Mouse (Mus musculus): ENCODE measurements around the gene Rpl6.
A peak's percentile ranks its signal among the peaks of the same experiment; 100 is the strongest.
"Not testable (repeated sequence)": the region's sequence is repeated elsewhere in the genome, so short reads cannot be mapped to it uniquely, and the experiment has no call there.

Gene Rpl6

GRCm38 (mm10) chr5:121196764-121197163, 7.5 kb upstream of the Rpl6 start:
- no peak for DNase-seq (ENCODE audit: low spot score in 2 of 2)

- no peak for DNase-seq (ENCODE audit: low spot score in 2 of 2)
Measured at GRCm38 (mm10) chr5:121197337-121197736, 6.9 kb upstream of the Rpl6 start.

GRCm38 (mm10) chr5:121198376-121198775, 5.9 kb upstream of the Rpl6 start:
- no peak for DNase-seq (ENCODE audit: low spot score in 2 of 2)

- no peak for DNase-seq (ENCODE audit: low spot score in 2 of 2)
Measured at GRCm38 (mm10) chr5:121201739-121202138, 2.5 kb upstream of the Rpl6 start.

- DNase-seq (ENCODE audit: low spot score in 2 of 2): no peak
Measured at GRCm38 (mm10) chr5:121202467-121202866, 1.8 kb upstream of the Rpl6 start.

GRCm38 (mm10) chr5:121205537-121206130, 1.4 kb downstream of the Rpl6 start:
- not testable (repeated sequence) for DNase-seq (ENCODE audit: low spot score in 2 of 2)

GRCm38 (mm10) chr5:121206540-121206939, 2.3 kb downstream of the Rpl6 start:
- DNase-seq (ENCODE audit: low spot score in 2 of 2): no peak

- no peak for DNase-seq (ENCODE audit: low spot score in 2 of 2)
Measured at GRCm38 (mm10) chr5:121206984-121207383, 2.7 kb downstream of the Rpl6 start.

GRCm38 (mm10) chr5:121209755-121210600, 5.7 kb downstream of the Rpl6 start:
- no peak for DNase-seq (ENCODE audit: low spot score in 2 of 2)

- DNase-seq (ENCODE audit: low spot score in 2 of 2): no peak
Measured at GRCm38 (mm10) chr5:121210601-121210924, 6.3 kb downstream of the Rpl6 start.

GRCm38 (mm10) chr5:121212108-121212507, 7.8 kb downstream of the Rpl6 start:
- DNase-seq (ENCODE audit: low spot score in 2 of 2): no peak

GRCm38 (mm10) chr5:121214707-121215106, 10.4 kb downstream of the Rpl6 start:
- no peak for DNase-seq (ENCODE audit: low spot score in 2 of 2)

GRCm38 (mm10) chr5:121215380-121216125, 11.3 kb downstream of the Rpl6 start:
- peak; percentile 81 to 88 for DNase-seq (ENCODE audit: low spot score in 2 of 2)

- DNase-seq (ENCODE audit: low spot score in 2 of 2): no peak
Measured at GRCm38 (mm10) chr5:121216126-121216446, 11.8 kb downstream of the Rpl6 start.

- DNase-seq (ENCODE audit: low spot score in 2 of 2): not testable (repeated sequence)
Measured at GRCm38 (mm10) chr5:121216584-121217312, 12.5 kb downstream of the Rpl6 start.

- DNase-seq (ENCODE audit: low spot score in 2 of 2): no peak
Measured at GRCm38 (mm10) chr5:121217313-121217634, 13.0 kb downstream of the Rpl6 start.

- no peak for DNase-seq (ENCODE audit: low spot score in 2 of 2)
Measured at GRCm38 (mm10) chr5:121219190-121219589, 14.9 kb downstream of the Rpl6 start.

GRCm38 (mm10) chr5:121219980-121220731, 15.9 kb downstream of the Rpl6 start, which contains the start of gene Hectd4:
TSS of gene Hectd4 (plus strand) at chr5:121220219.
- DNase-seq (ENCODE audit: low spot score in 2 of 2): peak; percentile 96 to 97

- DNase-seq (ENCODE audit: low spot score in 2 of 2): peak; percentile 37 to 39
Measured at GRCm38 (mm10) chr5:121220732-121221301, 16.5 kb downstream of the Rpl6 start.

- DNase-seq (ENCODE audit: low spot score in 2 of 2): no peak
Measured at GRCm38 (mm10) chr5:121221328-121221850, 17.1 kb downstream of the Rpl6 start.

- not testable (repeated sequence) for DNase-seq (ENCODE audit: low spot score in 2 of 2)
Measured at GRCm38 (mm10) chr5:121224020-121224419, 19.7 kb downstream of the Rpl6 start.
